Mouse (Mus musculus): ENCODE data around the gene B3galnt2. TPM values are rescaled to one million over a fixed set of nuclear protein-coding genes. Genes with fewer than 3 reads are reported as not detected.
A peak's percentile ranks its signal among the peaks of the same experiment; 100 is the strongest.

B3galnt2 gene
- total and polyA plus RNA-seq, 2 experiments from 2014 or later = 9.8 to 20.4 TPM

- no peak for DNase-seq
- no peak for TF ChIP-seq CTCF (IDR thresholded peaks at IDR 0.05; ENCODE audit: low read depth)
- H3K27ac ChIP-seq (ENCODE audit: low read depth, low read length) = no peak overlapping the region
- no peaks in the 10 kb centered on the region for H3K27me3 ChIP-seq (ENCODE audit: insufficient read depth, low read length)
- no peak overlapping the region for H3K4me3 ChIP-seq (ENCODE audit: low read depth, low read length)
- no peak overlapping the region for H3K9ac ChIP-seq
- no peak overlapping the region for H3K4me2 ChIP-seq (ENCODE audit: low read depth)
- ATAC-seq = no peak
- H3K9me3 ChIP-seq (ENCODE audit: low read length) = no peaks in the 10 kb centered on the region
- WGBS = 83% methylated on average over 6 of the region's 6 CpGs
- H3K36me3 ChIP-seq (ENCODE audit: insufficient read depth) = peaks cover 12% of the 10 kb centered on the region
- H3K4me1 ChIP-seq (ENCODE audit: insufficient read depth) = no peaks in the 10 kb centered on the region
Measured at GRCm38 (mm10) chr13:13983523-13983922, 29.3 kb downstream of the B3galnt2 start.

GRCm38 (mm10) chr13:13989135-13989534 is 34.9 kb downstream of the B3galnt2 start:
- Histone ChIP-seq H3K4me2 (ENCODE audit: low read depth) (no peak overlapping the region), H3K36me3 (ENCODE audit: insufficient read depth) (peaks cover 32% of the 10 kb centered on the region), H3K9ac (no peak overlapping the region), H3K9me3 (ENCODE audit: low read length) (no peaks in the 10 kb centered on the region), H3K27ac (ENCODE audit: low read depth, low read length) (no peak overlapping the region), H3K4me1 (ENCODE audit: insufficient read depth) (no peaks in the 10 kb centered on the region), H3K4me3 (ENCODE audit: low read depth, low read length) (no peak overlapping the region), H3K27me3 (ENCODE audit: insufficient read depth, low read length) (no peaks in the 10 kb centered on the region)
- ATAC-seq (no peak), DNase-seq (no peak)
- WGBS = 95% methylated on average over 2 of the region's 2 CpGs
- no peak for TF ChIP-seq CTCF (IDR thresholded peaks at IDR 0.05; ENCODE audit: low read depth)

- TF ChIP-seq CTCF (IDR thresholded peaks at IDR 0.05; ENCODE audit: low read depth) = no peak
- peaks cover 43% of the 10 kb centered on the region for H3K36me3 ChIP-seq (ENCODE audit: insufficient read depth)
- no peaks in the 10 kb centered on the region for H3K4me1 ChIP-seq (ENCODE audit: insufficient read depth)
- ATAC-seq (no peak), DNase-seq (no peak)
- no peak overlapping the region for H3K4me3 ChIP-seq (ENCODE audit: low read depth, low read length)
- WGBS = 80% methylated on average over 2 of the region's 2 CpGs
- no peak overlapping the region for H3K9ac ChIP-seq
- no peaks in the 10 kb centered on the region for H3K9me3 ChIP-seq (ENCODE audit: low read length)
- no peak overlapping the region for H3K27ac ChIP-seq (ENCODE audit: low read depth, low read length)
- H3K4me2 ChIP-seq (ENCODE audit: low read depth) = no peak overlapping the region
- H3K27me3 ChIP-seq (ENCODE audit: insufficient read depth, low read length) = no peaks in the 10 kb centered on the region
Measured at GRCm38 (mm10) chr13:13990391-13990790, 36.1 kb downstream of the B3galnt2 start.

GRCm38 (mm10) chr13:13993041-13993440 is 38.8 kb downstream of the B3galnt2 start:
- no peak for TF ChIP-seq CTCF (IDR thresholded peaks at IDR 0.05; ENCODE audit: low read depth)
- WGBS = 74% methylated on average over 3 of the region's 3 CpGs
- no peak overlapping the region for H3K9ac ChIP-seq

GRCm38 (mm10) chr13:13995046-13995445 is 40.8 kb downstream of the B3galnt2 start:
- Histone ChIP-seq H3K27ac (ENCODE audit: low read depth, low read length) (no peak overlapping the region), H3K9me3 (ENCODE audit: low read length) (no peaks in the 10 kb centered on the region), H3K9ac (no peak overlapping the region), H3K27me3 (ENCODE audit: insufficient read depth, low read length) (no peaks in the 10 kb centered on the region), H3K4me2 (ENCODE audit: low read depth) (no peak overlapping the region), H3K4me1 (ENCODE audit: insufficient read depth) (no peaks in the 10 kb centered on the region), H3K4me3 (ENCODE audit: low read depth, low read length) (no peak overlapping the region), H3K36me3 (ENCODE audit: insufficient read depth) (peaks cover 67% of the 10 kb centered on the region)
- no peak for TF ChIP-seq CTCF (IDR thresholded peaks at IDR 0.05; ENCODE audit: low read depth)
- DNase-seq (no peak), ATAC-seq (no peak)
- WGBS = 96% methylated on average over 5 of the region's 5 CpGs

More at GRCm38 (mm10) chr13:13993041-13993440, 38.8 kb downstream of the B3galnt2 start:
- DNase-seq (no peak), ATAC-seq (no peak)
- H3K4me2 ChIP-seq (ENCODE audit: low read depth) = no peak overlapping the region
- no peaks in the 10 kb centered on the region for H3K27me3 ChIP-seq (ENCODE audit: insufficient read depth, low read length)
- H3K27ac ChIP-seq (ENCODE audit: low read depth, low read length) = no peak overlapping the region
- H3K36me3 ChIP-seq (ENCODE audit: insufficient read depth) = peaks cover 59% of the 10 kb centered on the region
- no peaks in the 10 kb centered on the region for H3K4me1 ChIP-seq (ENCODE audit: insufficient read depth)
- H3K4me3 ChIP-seq (ENCODE audit: low read depth, low read length) = no peak overlapping the region
- no peaks in the 10 kb centered on the region for H3K9me3 ChIP-seq (ENCODE audit: low read length)

- no peak overlapping the region for H3K9ac ChIP-seq
- no peak overlapping the region for H3K4me2 ChIP-seq (ENCODE audit: low read depth)
- no peaks in the 10 kb centered on the region for H3K27me3 ChIP-seq (ENCODE audit: insufficient read depth, low read length)
- H3K27ac ChIP-seq (ENCODE audit: low read depth, low read length) = no peak overlapping the region
- no peak for TF ChIP-seq CTCF (IDR thresholded peaks at IDR 0.05; ENCODE audit: low read depth)
- peaks cover 81% of the 10 kb centered on the region for H3K36me3 ChIP-seq (ENCODE audit: insufficient read depth)
- H3K4me3 ChIP-seq (ENCODE audit: low read depth, low read length) = no peak overlapping the region
- WGBS = 91% methylated on average over 5 of the region's 5 CpGs
- ATAC-seq (no peak), DNase-seq (no peak)
- H3K9me3 ChIP-seq (ENCODE audit: low read length) = no peaks in the 10 kb centered on the region
- H3K4me1 ChIP-seq (ENCODE audit: insufficient read depth) = no peaks in the 10 kb centered on the region
Measured at GRCm38 (mm10) chr13:13997476-13997875, 43.2 kb downstream of the B3galnt2 start.

- Histone ChIP-seq H3K36me3 (ENCODE audit: insufficient read depth) (peaks cover 71% of the 10 kb centered on the region), H3K4me2 (ENCODE audit: low read depth) (no peak overlapping the region), H3K27ac (ENCODE audit: low read depth, low read length) (no peak overlapping the region), H3K27me3 (ENCODE audit: insufficient read depth, low read length) (no peaks in the 10 kb centered on the region), H3K9ac (no peak overlapping the region), H3K4me1 (ENCODE audit: insufficient read depth) (no peaks in the 10 kb centered on the region), H3K9me3 (ENCODE audit: low read length) (no peaks in the 10 kb centered on the region), H3K4me3 (ENCODE audit: low read depth, low read length) (no peak overlapping the region)
- WGBS = 48% methylated on average over 2 of the region's 2 CpGs
- no peak for TF ChIP-seq CTCF (IDR thresholded peaks at IDR 0.05; ENCODE audit: low read depth)
- ATAC-seq (no peak), DNase-seq (no peak)
Measured at GRCm38 (mm10) chr13:14002706-14003105, 48.4 kb downstream of the B3galnt2 start.

- Histone ChIP-seq H3K27ac (ENCODE audit: low read depth, low read length) (no peak overlapping the region), H3K9me3 (ENCODE audit: low read length) (no peaks in the 10 kb centered on the region), H3K36me3 (ENCODE audit: insufficient read depth) (peaks cover 67% of the 10 kb centered on the region), H3K4me3 (ENCODE audit: low read depth, low read length) (no peak overlapping the region), H3K9ac (no peak overlapping the region), H3K4me1 (ENCODE audit: insufficient read depth) (no peaks in the 10 kb centered on the region), H3K4me2 (ENCODE audit: low read depth) (no peak overlapping the region), H3K27me3 (ENCODE audit: insufficient read depth, low read length) (no peaks in the 10 kb centered on the region)
- DNase-seq (peak; percentile 7), ATAC-seq (no peak)
- peak; percentile 47 for TF ChIP-seq CTCF (IDR thresholded peaks at IDR 0.05; ENCODE audit: low read depth)
- 80% methylated on average over 4 of the region's 4 CpGs for WGBS
Measured at GRCm38 (mm10) chr13:14004086-14004485, 49.8 kb downstream of the B3galnt2 start.

Measured in forebrain, postnatal 0 days (tissue).